Mouse (Mus musculus) forebrain, embryonic 11.5 days (tissue): Measurements from ENCODE around the gene Trappc6b. TPM values are rescaled to one million over a fixed set of nuclear protein-coding genes. Genes with fewer than 3 reads are reported as not detected.

Experiments
- ATAC-seq: fragments of 200-750 bp; cut with Nextera tagmentation; replicated peaks from 2 replicates; pipeline ENCODE4 v1.8.0; 2017; ENCODE audit warnings: moderate TSS enrichment; ENCODE audit not compliant: low FRiP score
- DNase-seq: peaks from one replicate; pipeline ENCODE4 v3.0.0-alpha.2; 2017; ENCODE audit warnings: low spot score
- H3K27ac ChIP-seq: fragments of 300-500 bp; sonication (generic); 2 replicates; pipeline ENCODE4 v1.5.1; 2014; ENCODE audit warnings: low read depth, low read length
- H3K27me3 ChIP-seq: fragments of 300-500 bp; sonication (generic); 2 replicates; pipeline ENCODE4 v1.6.1; 2014; ENCODE audit warnings: mild to moderate bottlenecking, low read length, mixed read lengths; ENCODE audit not compliant: control insufficient read depth, insufficient read depth
- H3K36me3 ChIP-seq: fragments of 300-500 bp; sonication (generic); 2 replicates; pipeline ENCODE4 v1.6.1; 2014; ENCODE audit warnings: mild to moderate bottlenecking, low read length, moderate library complexity, mixed read lengths; ENCODE audit not compliant: control insufficient read depth, insufficient read depth
- H3K4me1 ChIP-seq: fragments of 300-500 bp; sonication (generic); replicated peaks from 2 replicates; pipeline ENCODE4 v1.6.1; 2014; ENCODE audit warnings: low read length, mixed read lengths; ENCODE audit not compliant: control insufficient read depth, insufficient read depth
- H3K4me2 ChIP-seq: fragments of 300-500 bp; sonication (generic); 2 replicates; pipeline ENCODE4 v1.6.1; 2014; ENCODE audit warnings: low read depth, mild to moderate bottlenecking, low read length, moderate library complexity, mixed read lengths; ENCODE audit not compliant: severe bottlenecking
- H3K4me3 ChIP-seq: fragments of 300-500 bp; sonication (generic); 2 replicates; pipeline ENCODE4 v1.5.1; 2014; ENCODE audit warnings: low read depth, low read length
- H3K9ac ChIP-seq: fragments of 300-500 bp; sonication (generic); 2 replicates; pipeline ENCODE4 v1.6.1; 2014; ENCODE audit warnings: low read length
- H3K9me3 ChIP-seq: fragments of 300-500 bp; sonication (generic); 2 replicates; pipeline ENCODE4 v1.6.1; 2016; ENCODE audit warnings: low read length, mixed read lengths; ENCODE audit not compliant: control insufficient read depth
- WGBS: fragments of 180-500 bp; shearing (Covaris S2); extraction: QIAGEN DNeasy Blood & Tissue Kit; methylation state at CpG from one replicate; pipeline ENCODE4 v1.1.7; 2014; 5-methylcytosine and 5-hydroxymethylcytosine counted together
- polyA plus RNA-seq: library from polyadenylated mRNA; unstranded; fragments of >200 nt; fragmentation: Nextera tagmentation; extraction: Ambion mirVana; gene quantifications from 2 replicates; pipeline ENCODE4 v1.2.1, GENCODE M21; 2014

Gene Trappc6b
- polyA plus RNA-seq, 1 experiment from 2014 or later, result 69.1 TPM

GRCm38 (mm10) chr12:59040851-59041250 is 20.4 kb downstream of the Trappc6b start:
- no peaks in the 10 kb centered on the region for H3K27me3 ChIP-seq
- no peaks in the 10 kb centered on the region for H3K4me1 ChIP-seq
- H3K36me3 ChIP-seq, result peaks cover 4% of the 10 kb centered on the region; the same call in 1 of the 2 replicates
- ATAC-seq (peak; percentile 40), DNase-seq (no peak)
- no peak overlapping the region for H3K4me3 ChIP-seq
- 33% methylated on average over 7 of the region's 7 CpGs for WGBS
- no peak overlapping the region for H3K27ac ChIP-seq
- no peak overlapping the region for H3K4me2 ChIP-seq
- no peak overlapping the region for H3K9ac ChIP-seq
- H3K9me3 ChIP-seq, result no peaks in the 10 kb centered on the region

- Histone ChIP-seq H3K36me3 (peaks cover 4% of the 10 kb centered on the region; the same call in 1 of the 2 replicates), H3K9me3 (no peaks in the 10 kb centered on the region), H3K9ac (peak overlapping the region; percentile 23; the same call in 1 of the 2 replicates), H3K27ac (peak overlapping the region; percentile 76; the same call in 1 of the 2 replicates), H3K4me3 (no peak overlapping the region; the same call in 1 of the 2 replicates), H3K27me3 (no peaks in the 10 kb centered on the region), H3K4me1 (no peaks in the 10 kb centered on the region), H3K4me2 (peak overlapping the region; percentile 35; the same call in 1 of the 2 replicates)
- DNase-seq (peak; percentile 81), ATAC-seq (peak; percentile 91)
- WGBS, result 2% methylated on average over 23 of the region's 23 CpGs
These were observed 21.1 kb downstream of the Trappc6b start for GRCm38 (mm10) chr12:59039971-59040844.

- H3K27ac ChIP-seq, result peak overlapping the region; percentile 76; the same call in 1 of the 2 replicates
- no peak overlapping the region for H3K9ac ChIP-seq
- DNase-seq (no peak), ATAC-seq (no peak)
- 69% methylated on average over 10 of the region's 10 CpGs for WGBS
- no peak overlapping the region for H3K4me2 ChIP-seq
- H3K9me3 ChIP-seq, result no peaks in the 10 kb centered on the region
- no peaks in the 10 kb centered on the region for H3K27me3 ChIP-seq
- H3K4me1 ChIP-seq, result no peaks in the 10 kb centered on the region
- H3K36me3 ChIP-seq, result peaks cover 4% of the 10 kb centered on the region; the same call in 1 of the 2 replicates
- no peak overlapping the region for H3K4me3 ChIP-seq
These were observed 21.9 kb downstream of the Trappc6b start for GRCm38 (mm10) chr12:59039162-59039970.

GRCm38 (mm10) chr12:59032101-59032500 is 29.2 kb downstream of the Trappc6b start:
- H3K27me3 ChIP-seq, result no peaks in the 10 kb centered on the region
- ATAC-seq (no peak), DNase-seq (no peak)
- WGBS, result 70% methylated on average over 5 of the region's 5 CpGs
- H3K27ac ChIP-seq, result no peak overlapping the region
- no peak overlapping the region for H3K9ac ChIP-seq
- no peak overlapping the region for H3K4me3 ChIP-seq
- peaks cover 2% of the 10 kb centered on the region; the same call in 1 of the 2 replicates for H3K36me3 ChIP-seq
- H3K4me1 ChIP-seq, result no peaks in the 10 kb centered on the region
- H3K4me2 ChIP-seq, result no peak overlapping the region
- no peaks in the 10 kb centered on the region for H3K9me3 ChIP-seq

- H3K27ac ChIP-seq, result no peak overlapping the region
- no peaks in the 10 kb centered on the region for H3K4me1 ChIP-seq
- no peaks in the 10 kb centered on the region for H3K27me3 ChIP-seq
- no peaks in the 10 kb centered on the region; the same call in 1 of the 2 replicates for H3K36me3 ChIP-seq
- ATAC-seq (no peak), DNase-seq (no peak)
- H3K4me2 ChIP-seq, result no peak overlapping the region
- H3K9me3 ChIP-seq, result no peaks in the 10 kb centered on the region
- H3K9ac ChIP-seq, result no peak overlapping the region
- H3K4me3 ChIP-seq, result no peak overlapping the region
- WGBS, result 92% methylated on average over 4 of the region's 4 CpGs
These were observed 40.0 kb downstream of the Trappc6b start for GRCm38 (mm10) chr12:59021306-59021705.

- ATAC-seq, result no peak
- H3K4me2 ChIP-seq, result no peak overlapping the region
- no peak overlapping the region for H3K9ac ChIP-seq
- H3K36me3 ChIP-seq, result no peaks in the 10 kb centered on the region; the same call in 1 of the 2 replicates
- no peak overlapping the region for H3K4me3 ChIP-seq
- no peaks in the 10 kb centered on the region for H3K9me3 ChIP-seq
- no peaks in the 10 kb centered on the region for H3K4me1 ChIP-seq
- no peak for DNase-seq
- H3K27me3 ChIP-seq, result no peaks in the 10 kb centered on the region
- WGBS, result 91% methylated on average over 2 of the region's 2 CpGs
- no peak overlapping the region for H3K27ac ChIP-seq
These were observed 41.4 kb downstream of the Trappc6b start for GRCm38 (mm10) chr12:59019891-59020290.

GRCm38 (mm10) chr12:59017970-59018369 is 43.3 kb downstream of the Trappc6b start:
- Histone ChIP-seq H3K9ac (no peak overlapping the region), H3K4me2 (no peak overlapping the region), H3K27ac (no peak overlapping the region), H3K36me3 (no peaks in the 10 kb centered on the region), H3K27me3 (no peaks in the 10 kb centered on the region), H3K9me3 (no peaks in the 10 kb centered on the region), H3K4me1 (no peaks in the 10 kb centered on the region), H3K4me3 (no peak overlapping the region)
- ATAC-seq, result no peak
- 83% methylated on average over 8 of the region's 8 CpGs for WGBS
- DNase-seq, result no peak

- no peaks in the 10 kb centered on the region for H3K27me3 ChIP-seq
- ATAC-seq (peak; percentile 81), DNase-seq (peak; percentile 91)
- peaks cover 2% of the 10 kb centered on the region; the same call in 1 of the 2 replicates for H3K4me1 ChIP-seq
- WGBS, result under 1% methylated on average over 28 of the region's 28 CpGs
- peak within 1 kb of the TSS; percentile 77 for H3K9ac ChIP-seq
- peak within 1 kb of the TSS; percentile 64 for H3K4me3 ChIP-seq
- no peaks in the 10 kb centered on the region for H3K9me3 ChIP-seq
- no peaks in the 10 kb centered on the region for H3K36me3 ChIP-seq
- peak within 1 kb of the TSS; percentile 69 for H3K4me2 ChIP-seq
- peak within 1 kb of the TSS; percentile 64; the same call in 1 of the 2 replicates for H3K27ac ChIP-seq
These were observed 48.0 kb downstream of the Trappc6b start, which contains the start of gene Gemin2 for GRCm38 (mm10) chr12:59013234-59013633. Gene Gemin2 (plus strand): TSS chr12:59013393.
